Mouse (Mus musculus) thymus, adult 2 months (tissue): ENCODE data around the gene Lzts2.

Experiments
- CTCF ChIP-seq: fragments of 200-500 bp; IDR thresholded peaks from 2 replicates; pipeline ENCODE4 v1.5.1; 2012; ENCODE audit warnings: mild to moderate bottlenecking, control low read depth, low read length, moderate library complexity, borderline replicate concordance; ENCODE audit not compliant: control insufficient read depth, poor library complexity, insufficient read depth; ENCODE audit errors: extremely low read depth
- POLR2A ChIP-seq: fragments of 200-500 bp; IDR thresholded peaks from 2 replicates; pipeline ENCODE4 v1.6.1; 2012; ENCODE audit warnings: mild to moderate bottlenecking, low read length, control low read depth, moderate library complexity; ENCODE audit not compliant: control insufficient read depth, poor library complexity, insufficient read depth; ENCODE audit errors: extremely low read depth

DNA sequence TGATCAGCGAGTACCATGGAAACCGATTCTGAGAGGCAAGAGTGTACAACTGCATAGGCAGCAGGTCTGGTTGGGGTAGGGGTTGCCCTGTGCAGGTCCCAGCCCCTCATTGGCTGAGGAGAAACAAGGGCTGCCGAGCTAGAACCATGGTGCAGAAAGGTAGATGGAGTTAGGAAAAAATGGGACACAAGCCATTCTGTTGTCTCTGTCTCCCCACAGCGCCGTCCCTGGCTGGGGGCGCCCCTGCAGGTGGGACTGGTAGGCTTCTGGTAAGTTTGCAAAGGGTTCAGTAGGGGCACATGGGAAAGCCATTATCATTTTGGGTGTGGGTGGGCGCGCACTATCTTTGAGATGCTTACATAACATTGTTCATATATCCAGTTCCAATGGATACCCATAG lies 39.2 kb downstream of the Lzts2 start:
- TF ChIP-seq CTCF (no peak), POLR2A (no peak)
